Mouse (Mus musculus): Measurements from ENCODE around the gene Gadd45a.

- TF ChIP-seq CTCF (conservative IDR thresholded peaks at IDR 0.05 in 1 of 2, IDR thresholded peaks at IDR 0.05 in 1 of 2; ENCODE audit: low read depth in 2 of 2, low read length in 2 of 2) (no peak), EP300 (IDR thresholded peaks at IDR 0.05; ENCODE audit: low read length) (no peak), RCOR1 (conservative IDR thresholded peaks at IDR 0.05; ENCODE audit: low read depth, low read length) (no peak), RAD21 (IDR thresholded peaks at IDR 0.05; ENCODE audit: low read depth, low read length) (no peak), POLR2A (IDR thresholded peaks at IDR 0.05; ENCODE audit: low read depth, low read length) (no peak), GABPA (IDR thresholded peaks at IDR 0.05; ENCODE audit: insufficient replicate concordance, low read depth, low read length) (no peak), E2F4 (IDR thresholded peaks at IDR 0.05; ENCODE audit: insufficient replicate concordance, low read depth, low read length) (no peak), ELF1 (IDR thresholded peaks at IDR 0.05; ENCODE audit: low read depth, low read length) (no peak), CHD1 (IDR thresholded peaks at IDR 0.05; ENCODE audit: low read depth, low read length) (no peak), USF1 (IDR thresholded peaks at IDR 0.05; ENCODE audit: low read depth, low read length) (no peak), ZNF384 (IDR thresholded peaks at IDR 0.05; ENCODE audit: low read depth, low read length) (no peak)
Measured at GRCm38 (mm10) chr6:66988363-66988762, 48.9 kb downstream of the Gadd45a start.
